Mouse (Mus musculus) olfactory bulb, adult 2 months (tissue): ENCODE data around the gene Unc119b.

ENCODE experiments used
- CTCF ChIP-seq: fragments of 200-500 bp; IDR thresholded peaks from 2 replicates; pipeline ENCODE4 v1.5.1; 2012; ENCODE audit warnings: low read depth, mild to moderate bottlenecking, low read length, moderate library complexity; ENCODE audit not compliant: insufficient read depth
- POLR2A ChIP-seq: fragments of 200-500 bp; IDR thresholded peaks from 2 replicates; pipeline ENCODE4 v1.6.1; 2012; ENCODE audit warnings: mild to moderate bottlenecking, low read depth, low read length, moderate library complexity; ENCODE audit not compliant: insufficient read depth

- no peak for TF ChIP-seq CTCF
- no peak for TF ChIP-seq POLR2A
Observed at GRCm38 (mm10) chr5:115118961-115119570, 15.7 kb downstream of the Unc119b start, which contains the start of gene Acads.
